Mouse (Mus musculus) heart, postnatal 25 days (tissue): Measurements from ENCODE around the gene Smdt1. TPM values are rescaled to one million over a fixed set of nuclear protein-coding genes. Genes with fewer than 3 reads are reported as not detected.

Experiments
- DNase-seq: peaks from one replicate; pipeline ENCODE4 v3.0.0; 2022; ENCODE audit warnings: low spot score
- intact Hi-C: fragments of 180-260 bp; cut with DNase I; formaldehyde crosslinking; loops from one replicate; pipeline ENCODE4 v1.15.1; 2025
- total RNA-seq, 2 experiments: library from RNA; stranded (reverse); gene quantifications; 2 replicates each; pipeline ENCODE4 v1.2.3; 2021

The Smdt1 gene
- total RNA-seq, 2 experiments from 2014 or later = 203 to 204 TPM

- intact Hi-C loops = no loop called here
Observed at GRCm38 (mm10) chr15:82341675-82342542, 3.1 kb downstream of the Smdt1 start.

GRCm38 (mm10) chr15:82342543-82342935 lies 3.8 kb downstream of the Smdt1 start:
- DNase-seq = no peak
- intact Hi-C loops = no loop called here

More at GRCm38 (mm10) chr15:82341675-82342542, 3.1 kb downstream of the Smdt1 start:
- no peak for DNase-seq

- intact Hi-C loops = no loop called here
- DNase-seq = no peak
Observed at GRCm38 (mm10) chr15:82343368-82344287, 4.9 kb downstream of the Smdt1 start.

- DNase-seq = no peak
- intact Hi-C loops = loop anchor here (5.0 kb wide), 1 partner anchor 198 kb away; the partner anchor contains the start of gene Srebf2
Observed at GRCm38 (mm10) chr15:82344971-82345370, 6.2 kb downstream of the Smdt1 start.

- DNase-seq = peak; percentile 95
- intact Hi-C loops = loop anchor here (5.0 kb wide), 1 partner anchor 199 kb away; the partner anchor contains the start of gene Srebf2
Observed at GRCm38 (mm10) chr15:82345820-82346470, 7.2 kb downstream of the Smdt1 start.

- intact Hi-C loops = loop anchor here (5.0 kb wide), 1 partner anchor 199 kb away; the partner anchor contains the start of gene Srebf2
- no peak for DNase-seq
Observed at GRCm38 (mm10) chr15:82346580-82347302, 8.0 kb downstream of the Smdt1 start.

- no peak for DNase-seq
- intact Hi-C loops = loop anchor here (5.0 kb wide), 1 partner anchor 200 kb away; the partner anchor contains the start of gene Srebf2
Observed at GRCm38 (mm10) chr15:82347303-82347676, 8.5 kb downstream of the Smdt1 start.

- intact Hi-C loops = loop anchor here (5.0 kb wide), 1 partner anchor 201 kb away; the partner anchor contains the start of gene Srebf2
- DNase-seq = no peak
Observed at GRCm38 (mm10) chr15:82347852-82348251, 9.1 kb downstream of the Smdt1 start.

- DNase-seq = no peak
- intact Hi-C loops = loop anchor here (5.0 kb wide), 1 partner anchor 201 kb away; the partner anchor contains the start of gene Srebf2
Observed at GRCm38 (mm10) chr15:82348258-82348998, 9.7 kb downstream of the Smdt1 start.

GRCm38 (mm10) chr15:82348999-82349341 lies 10.2 kb downstream of the Smdt1 start:
- no peak for DNase-seq
- intact Hi-C loops = loop anchor here (5.0 kb wide), 1 partner anchor 202 kb away; the partner anchor contains the start of gene Srebf2

GRCm38 (mm10) chr15:82350349-82350748 lies 11.6 kb downstream of the Smdt1 start:
- intact Hi-C loops = no loop called here
- DNase-seq = no peak

GRCm38 (mm10) chr15:82351480-82351879 lies 12.7 kb downstream of the Smdt1 start:
- no peak for DNase-seq
- intact Hi-C loops = no loop called here

- no peak for DNase-seq
- intact Hi-C loops = no loop called here
Observed at GRCm38 (mm10) chr15:82353078-82353744, 14.5 kb downstream of the Smdt1 start.

GRCm38 (mm10) chr15:82353745-82354113 lies 15.0 kb downstream of the Smdt1 start:
- intact Hi-C loops = loop anchor here (1.0 kb wide), 2 partner anchors 27 to 64 kb away; partner anchors contain the start of gene Cyp2d22
- no peak for DNase-seq

GRCm38 (mm10) chr15:82354126-82354945 lies 15.6 kb downstream of the Smdt1 start, which contains the start of gene Ndufa6:
Gene Ndufa6, minus strand, starts transcription at chr15:82354322.
- peak; percentile 95 for DNase-seq
- intact Hi-C loops = loop anchor here (1.0 kb wide), 2 partner anchors 26 to 63 kb away; partner anchors contain the start of gene Cyp2d22

GRCm38 (mm10) chr15:82358431-82359260 lies 19.9 kb downstream of the Smdt1 start:
- no peak for DNase-seq
- intact Hi-C loops = no loop called here
